Mouse (Mus musculus) heart, postnatal 0 days (tissue): ENCODE data around the gene Traf3. TPM values are rescaled to one million over a fixed set of nuclear protein-coding genes. Genes with fewer than 3 reads are reported as not detected.

ENCODE experiments used
- ATAC-seq: fragments of 200-750 bp; cut with Nextera tagmentation; 2 replicates; pipeline ENCODE4 v1.8.0; 2017; ENCODE audit warnings: low read depth, moderate number of reproducible peaks, moderate library complexity; ENCODE audit not compliant: insufficient read depth
- DNase-seq: peaks from one replicate; pipeline ENCODE4 v3.0.0-alpha.2; 2016; ENCODE audit warnings: low spot score
- H3K27ac ChIP-seq: fragments of 300-500 bp; sonication (generic); 2 replicates; pipeline ENCODE4 v1.5.1; 2014; ENCODE audit warnings: low read depth, mild to moderate bottlenecking
- H3K27me3 ChIP-seq: fragments of 300-500 bp; sonication (generic); 2 replicates; pipeline ENCODE4 v1.6.1; 2014; ENCODE audit warnings: low read length, mixed read lengths; ENCODE audit not compliant: control insufficient read depth, insufficient read depth
- H3K36me3 ChIP-seq: fragments of 300-500 bp; sonication (generic); replicated peaks from 2 replicates; pipeline ENCODE4 v1.6.1; 2014; ENCODE audit warnings: low read length, mixed read lengths; ENCODE audit not compliant: control insufficient read depth, insufficient read depth
- H3K4me1 ChIP-seq: fragments of 300-500 bp; sonication (generic); 2 replicates; pipeline ENCODE4 v1.6.1; 2014; ENCODE audit warnings: antibody characterized with exemption; ENCODE audit not compliant: control insufficient read depth, insufficient read depth
- H3K4me2 ChIP-seq: fragments of 300-500 bp; sonication (generic); 2 replicates; pipeline ENCODE4 v1.6.1; 2014; ENCODE audit warnings: low read depth, mild to moderate bottlenecking, low read length, moderate library complexity
- H3K4me3 ChIP-seq: fragments of 300-500 bp; sonication (generic); 2 replicates; pipeline ENCODE4 v1.5.1; 2014; ENCODE audit warnings: low read depth, low read length
- H3K9ac ChIP-seq: fragments of 300-500 bp; sonication (generic); replicated peaks from 2 replicates; pipeline ENCODE4 v1.6.1; 2014; ENCODE audit warnings: low read depth, low read length, mixed read lengths
- H3K9me3 ChIP-seq: fragments of 300-500 bp; sonication (generic); replicated peaks from 2 replicates; pipeline ENCODE4 v1.6.1; 2016; ENCODE audit warnings: low read length; ENCODE audit not compliant: control insufficient read depth
- CTCF ChIP-seq: IDR thresholded peaks from 2 replicates; pipeline ENCODE4 v1.5.1; 2016; ENCODE audit warnings: antibody characterized with exemption, control low read depth, low read depth
- EP300 ChIP-seq: IDR thresholded peaks from 2 replicates; pipeline ENCODE4 v1.6.1; 2016; ENCODE audit warnings: antibody characterized with exemption, low read depth
- WGBS: fragments of 180-500 bp; shearing (Covaris S2); extraction: QIAGEN DNeasy Blood & Tissue Kit; methylation state at CpG from one replicate; pipeline ENCODE4 v1.1.7; 2014; 5-methylcytosine and 5-hydroxymethylcytosine counted together
- polyA plus RNA-seq: library from polyadenylated mRNA; unstranded; fragments of >200 nt; fragmentation: Nextera tagmentation; extraction: Ambion mirVana; gene quantifications from 2 replicates; pipeline ENCODE4 v1.2.1, GENCODE M21; 2015
- total RNA-seq: library from RNA; depleted of rRNA; stranded (reverse); fragments of >200 nt; gene quantifications from 2 replicates; pipeline ENCODE4 v1.2.3, GENCODE M21; 2014; ENCODE audit warnings: low replicate concordance

The Traf3 gene
- total and polyA plus RNA-seq, 2 experiments from 2014 or later, result 3.2 to 7.2 TPM

DNA sequence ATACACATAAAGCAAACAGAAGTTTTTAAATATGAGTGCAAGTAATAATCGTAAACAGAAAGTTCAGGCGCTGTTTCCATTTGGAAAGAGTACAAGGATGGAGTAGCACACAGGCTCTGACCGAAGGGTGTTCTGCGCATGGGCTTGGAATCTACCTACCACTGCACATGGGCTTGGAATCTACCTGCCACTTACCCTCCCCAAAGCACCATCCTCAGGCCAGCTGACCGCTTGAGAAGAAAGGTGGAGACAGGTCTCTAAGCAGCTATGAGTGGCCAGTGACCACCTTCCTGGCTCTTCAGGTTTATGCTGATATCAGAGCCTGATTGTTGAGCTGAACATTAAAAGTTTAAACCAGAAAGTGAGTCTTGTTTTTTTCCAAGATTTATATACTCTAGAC lies 62.3 kb downstream of the Traf3 start:
- WGBS, result 94% methylated on average over 5 of the region's 5 CpGs
- H3K27ac ChIP-seq, result no peak overlapping the region
- TF ChIP-seq EP300, result no peak
- TF ChIP-seq CTCF, result no peak
- H3K36me3 ChIP-seq, result no peaks in the 10 kb centered on the region
- H3K9ac ChIP-seq, result no peak overlapping the region
- no peaks in the 10 kb centered on the region for H3K9me3 ChIP-seq
- no peak overlapping the region for H3K4me3 ChIP-seq
- no peaks in the 10 kb centered on the region for H3K4me1 ChIP-seq
- H3K4me2 ChIP-seq, result no peak overlapping the region
- ATAC-seq, result no peak
- H3K27me3 ChIP-seq, result no peaks in the 10 kb centered on the region
- no peak for DNase-seq

DNA sequence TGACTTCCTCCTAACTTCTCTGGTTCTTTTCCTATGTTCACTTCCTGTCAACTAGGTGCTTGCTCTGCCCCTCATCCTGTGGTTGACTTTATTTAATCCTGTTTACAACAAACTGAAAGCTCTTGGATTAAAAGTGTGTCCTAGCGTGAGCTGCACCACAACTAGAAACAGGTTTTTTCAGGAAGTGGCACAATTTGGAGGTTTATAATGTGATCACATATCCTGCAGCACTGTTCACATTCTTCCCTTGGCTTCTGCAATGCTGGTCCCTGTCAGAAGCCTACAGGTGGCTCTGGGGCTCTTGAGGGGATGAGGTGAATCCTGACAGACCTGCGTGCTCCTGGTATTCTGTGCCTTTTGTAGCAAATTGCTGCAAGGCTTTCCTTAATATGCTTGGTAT lies 64.6 kb downstream of the Traf3 start:
- Histone ChIP-seq H3K9ac (no peak overlapping the region), H3K27ac (no peak overlapping the region), H3K9me3 (no peaks in the 10 kb centered on the region), H3K4me1 (peaks cover 13% of the 10 kb centered on the region), H3K4me2 (no peak overlapping the region), H3K36me3 (no peaks in the 10 kb centered on the region), H3K4me3 (no peak overlapping the region), H3K27me3 (no peaks in the 10 kb centered on the region)
- no peak for TF ChIP-seq CTCF
- TF ChIP-seq EP300, result no peak
- no peak for DNase-seq
- ATAC-seq, result no peak
- 83% methylated on average over 2 of the region's 2 CpGs for WGBS

DNA sequence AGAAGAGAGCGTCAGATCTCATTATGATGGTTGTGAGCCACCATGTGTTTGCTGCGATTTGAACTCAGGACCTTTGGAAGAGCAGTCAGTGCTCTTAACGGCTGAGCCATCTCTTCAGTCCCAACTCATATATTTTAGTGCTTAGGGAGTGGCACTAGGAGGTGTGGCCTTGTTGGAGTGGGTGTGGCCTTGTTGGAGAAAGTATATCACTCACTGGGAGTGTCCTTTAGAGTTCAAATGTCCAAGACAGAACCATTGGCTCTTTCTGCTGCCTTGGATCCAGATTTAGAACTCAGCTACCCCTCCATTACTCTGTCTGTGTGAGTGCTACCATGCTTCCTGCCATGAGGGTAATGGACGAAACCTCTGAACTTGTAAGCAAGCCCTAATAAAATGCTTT lies 67.6 kb downstream of the Traf3 start:
- H3K27ac ChIP-seq, result no peak overlapping the region
- no peak for ATAC-seq

DNA sequence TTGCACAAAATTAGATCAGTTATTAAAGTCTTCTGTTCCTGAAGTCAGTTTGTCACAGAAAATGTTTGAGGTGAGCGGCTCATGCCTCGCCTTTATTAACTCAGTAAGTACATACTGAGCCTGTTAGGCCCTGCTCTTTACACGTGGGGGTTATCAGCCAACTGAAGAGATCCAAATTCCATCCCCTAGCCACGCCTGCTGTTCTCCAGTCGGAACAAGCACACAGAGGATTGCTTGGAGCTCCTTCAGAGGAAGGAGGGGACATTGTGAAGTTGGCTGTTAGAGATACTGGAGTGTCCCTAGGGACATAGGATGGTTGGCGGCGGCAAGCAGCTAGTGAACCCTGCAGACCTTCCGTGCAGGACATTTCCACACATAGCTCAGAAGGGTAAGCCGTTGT lies 68.2 kb downstream of the Traf3 start:
- H3K4me3 ChIP-seq, result no peak overlapping the region
- H3K27ac ChIP-seq, result no peak overlapping the region
- DNase-seq, result peak; percentile 43
- H3K27me3 ChIP-seq, result no peaks in the 10 kb centered on the region
- TF ChIP-seq CTCF (no peak), EP300 (no peak)
- 24% methylated on average over 9 of the region's 9 CpGs for WGBS
- H3K9ac ChIP-seq, result no peak overlapping the region
- H3K9me3 ChIP-seq, result no peaks in the 10 kb centered on the region
- ATAC-seq, result peak; percentile 79; the same call in 1 of the 2 replicates
- peaks cover 13% of the 10 kb centered on the region for H3K4me1 ChIP-seq
- H3K4me2 ChIP-seq, result no peak overlapping the region
- H3K36me3 ChIP-seq, result 0 out of 2 replicates have a peak, but pooled peaks cover 12% of the 10 kb centered on the region

More for the DNA sequence above, 67.6 kb downstream of the Traf3 start:
- H3K9me3 ChIP-seq, result no peaks in the 10 kb centered on the region
- no peak for TF ChIP-seq CTCF
- no peak for TF ChIP-seq EP300
- DNase-seq, result no peak
- H3K4me3 ChIP-seq, result no peak overlapping the region
- WGBS, result 88% methylated on average over 4 of the region's 4 CpGs
- no peaks in the 10 kb centered on the region for H3K27me3 ChIP-seq
- peaks cover 13% of the 10 kb centered on the region for H3K4me1 ChIP-seq
- H3K36me3 ChIP-seq, result 0 out of 2 replicates have a peak, but pooled peaks cover 12% of the 10 kb centered on the region
- no peak overlapping the region for H3K4me2 ChIP-seq
- no peak overlapping the region for H3K9ac ChIP-seq

DNA sequence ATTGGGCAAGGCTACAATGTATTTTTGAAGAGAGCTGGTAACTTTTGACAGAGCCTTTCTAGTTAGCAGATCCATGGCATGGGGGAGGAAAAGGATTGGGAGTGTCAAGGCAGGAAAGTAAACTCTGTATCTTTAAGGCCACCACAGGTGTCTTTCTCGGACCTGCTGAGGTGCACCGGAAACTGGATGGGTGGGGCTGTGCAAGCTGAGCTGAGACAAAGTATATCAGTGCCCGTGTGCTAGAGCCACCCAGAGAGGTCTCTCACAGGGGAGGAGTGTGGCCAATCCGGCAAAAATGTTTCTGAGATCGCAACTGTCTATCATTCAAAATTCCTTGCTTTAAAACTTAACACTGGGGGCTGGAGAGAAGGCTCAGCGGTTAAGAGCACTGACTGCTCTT lies 69.5 kb downstream of the Traf3 start:
- no peak for DNase-seq
- H3K4me2 ChIP-seq, result no peak overlapping the region
- 97% methylated on average over 6 of the region's 6 CpGs for WGBS
- H3K4me1 ChIP-seq, result peaks cover 13% of the 10 kb centered on the region
- H3K9ac ChIP-seq, result no peak overlapping the region
- H3K27me3 ChIP-seq, result no peaks in the 10 kb centered on the region
- H3K27ac ChIP-seq, result no peak overlapping the region
- peaks cover 16% of the 10 kb centered on the region; the same call in 1 of the 2 replicates for H3K36me3 ChIP-seq
- no peaks in the 10 kb centered on the region for H3K9me3 ChIP-seq
- TF ChIP-seq EP300 (no peak), CTCF (no peak)
- ATAC-seq, result no peak
- H3K4me3 ChIP-seq, result no peak overlapping the region

DNA sequence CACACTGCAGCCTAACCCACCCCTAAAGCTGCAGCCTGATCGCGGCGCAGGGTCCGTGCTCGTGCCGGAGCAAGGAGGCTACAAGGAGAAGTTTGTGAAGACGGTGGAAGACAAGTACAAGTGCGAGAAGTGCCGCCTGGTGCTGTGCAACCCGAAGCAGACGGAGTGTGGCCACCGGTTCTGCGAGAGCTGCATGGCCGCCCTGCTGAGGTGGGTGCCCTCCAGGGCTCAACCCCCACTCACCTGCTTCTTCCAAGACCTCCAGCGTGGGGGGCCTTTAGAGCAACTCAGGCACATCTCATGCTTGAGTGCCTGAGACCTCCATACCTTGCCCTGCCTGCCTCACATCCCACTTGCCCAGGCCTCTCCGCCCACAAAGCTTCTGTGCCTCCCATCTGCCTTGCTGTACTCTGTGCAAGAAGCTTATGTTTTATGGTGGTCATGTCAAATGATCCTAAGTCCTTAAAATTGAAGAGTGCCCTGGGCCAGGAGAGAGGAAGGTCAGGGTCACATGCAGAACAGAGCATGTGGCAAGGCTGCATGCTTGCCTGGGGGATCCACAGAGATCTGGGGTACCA lies 71.5 kb downstream of the Traf3 start:
- no peak for ATAC-seq
- TF ChIP-seq EP300 (no peak), CTCF (no peak)
- WGBS, result 95% methylated on average over 16 of the region's 16 CpGs
- H3K36me3 ChIP-seq, result peaks cover 16% of the 10 kb centered on the region; the same call in 1 of the 2 replicates
- no peak overlapping the region for H3K4me3 ChIP-seq
- no peak overlapping the region for H3K27ac ChIP-seq
- H3K4me2 ChIP-seq, result no peak overlapping the region
- DNase-seq, result no peak
- no peak overlapping the region for H3K9ac ChIP-seq
- H3K27me3 ChIP-seq, result no peaks in the 10 kb centered on the region
- no peaks in the 10 kb centered on the region for H3K9me3 ChIP-seq
- H3K4me1 ChIP-seq, result peaks cover 13% of the 10 kb centered on the region
